Mouse (Mus musculus): ENCODE results near the gene Appl1.
"Not testable (repeated sequence)": the region's sequence is repeated elsewhere in the genome, so short reads cannot be mapped to it uniquely, and the experiment has no call there.

Gene Appl1

DNA sequence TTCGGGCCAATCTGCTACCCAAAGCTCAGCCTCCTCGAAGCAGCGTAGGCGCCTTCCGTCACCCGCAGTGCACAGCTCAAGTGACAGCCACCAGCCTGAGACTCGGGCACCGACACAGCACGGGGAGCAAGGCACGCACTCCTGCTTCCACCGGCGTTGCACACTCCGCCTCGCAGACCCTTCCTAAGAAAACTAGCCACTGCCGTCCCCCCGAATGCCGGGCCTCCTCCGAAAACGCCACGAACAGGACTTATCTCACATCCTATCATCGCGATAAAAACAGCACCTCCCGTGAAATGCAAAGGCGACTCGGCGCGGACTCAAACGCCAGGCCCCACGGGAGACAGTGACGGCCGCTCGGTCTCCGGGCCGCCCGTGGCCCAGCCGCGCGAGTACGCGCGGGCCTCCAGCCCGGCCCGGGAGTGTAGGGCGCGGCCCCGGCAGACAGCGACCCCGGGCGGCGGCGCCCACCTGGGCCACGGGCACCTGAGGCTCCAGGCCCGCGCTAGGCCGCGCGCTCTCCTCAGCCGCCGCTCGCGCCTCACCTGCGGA is 1.1 kb downstream of the Appl1 start:
- peak in 1 of 2 experiments; percentile 71 for DNase-seq (ENCODE audit: inconsistent age in 2 of 2, low spot score in 1 of 2)

DNA sequence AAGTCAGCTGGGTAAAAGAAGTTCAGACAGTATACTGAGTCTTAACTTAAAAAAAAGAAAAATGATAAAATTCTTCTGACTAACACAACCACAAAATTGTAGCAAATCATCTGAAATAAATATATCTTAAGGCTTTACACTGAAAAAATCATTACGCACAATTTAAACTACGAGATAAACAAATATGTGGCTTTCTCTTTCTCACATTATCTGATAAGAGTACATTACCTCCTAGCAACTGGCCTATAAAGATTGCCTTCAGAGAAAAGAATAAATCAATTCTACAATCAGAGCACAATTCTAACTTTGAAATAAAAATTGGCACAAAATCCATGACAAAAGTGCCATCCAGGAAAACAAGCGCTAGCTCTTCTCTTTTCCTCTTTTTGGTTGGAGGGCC is 1.9 kb downstream of the Appl1 start:
- DNase-seq (ENCODE audit: inconsistent age in 2 of 2, low spot score in 1 of 2): no peak

DNA sequence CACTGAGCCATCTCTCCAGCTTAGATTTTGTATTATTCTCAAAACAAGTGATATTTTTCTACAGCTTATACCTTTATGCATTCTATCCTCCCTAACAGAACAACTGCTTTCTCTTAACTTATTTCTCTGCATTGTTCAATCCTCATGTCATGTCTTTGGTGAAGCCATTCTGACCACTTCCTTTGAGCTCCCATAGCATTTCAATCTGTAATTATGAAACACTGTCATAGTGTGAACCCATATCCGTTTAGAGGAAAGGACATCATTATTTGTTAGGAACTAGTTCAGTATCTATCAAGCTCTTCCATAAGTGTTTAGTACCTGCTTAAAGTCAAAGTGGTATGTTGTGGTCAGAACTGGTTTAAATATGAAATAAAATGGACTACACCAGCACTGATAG is 10.5 kb downstream of the Appl1 start:
- no peak for DNase-seq (ENCODE audit: inconsistent age in 2 of 2, low spot score in 1 of 2)

DNA sequence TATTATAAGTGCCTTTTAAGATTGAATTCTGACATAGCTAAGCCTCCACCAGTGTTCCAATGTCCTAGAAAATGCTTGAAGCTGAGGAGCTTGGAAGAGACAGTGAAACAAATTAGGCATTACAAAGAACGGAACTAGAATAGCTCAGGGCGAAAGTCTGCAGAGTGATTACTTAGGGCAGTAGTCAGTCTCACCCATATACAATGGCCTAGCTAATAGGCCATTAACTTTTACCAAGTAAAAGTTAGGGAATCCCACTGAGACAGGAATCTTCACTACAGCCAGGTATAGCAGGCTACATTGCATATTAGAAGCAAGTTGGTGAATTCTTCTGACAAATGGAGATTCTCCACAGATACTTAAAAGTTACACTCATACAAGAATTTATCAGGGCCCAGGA is 14.9 kb downstream of the Appl1 start:
- DNase-seq (ENCODE audit: inconsistent age in 2 of 2, low spot score in 1 of 2): not testable (repeated sequence)

DNA sequence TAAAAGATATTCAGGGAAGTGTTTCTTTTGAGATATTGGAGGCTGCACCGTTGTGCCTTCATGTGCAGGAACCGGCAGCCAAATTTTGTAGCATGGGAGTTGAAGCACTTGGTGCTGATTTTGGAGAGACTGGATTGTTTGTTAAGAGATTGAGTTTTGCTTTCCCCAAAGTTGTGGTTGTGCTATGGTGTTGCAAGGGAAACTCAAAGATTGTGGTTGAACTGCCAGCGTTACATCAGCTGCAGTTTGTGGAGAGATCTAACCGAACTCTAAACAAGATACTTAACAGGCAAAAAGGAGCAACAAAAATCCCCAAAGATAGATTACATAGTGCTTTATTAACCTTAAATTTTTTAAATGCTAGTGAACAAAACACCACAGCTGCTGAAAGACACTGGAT is 35.5 kb downstream of the Appl1 start:
- DNase-seq (ENCODE audit: inconsistent age in 2 of 2, low spot score in 1 of 2): no peak

DNA sequence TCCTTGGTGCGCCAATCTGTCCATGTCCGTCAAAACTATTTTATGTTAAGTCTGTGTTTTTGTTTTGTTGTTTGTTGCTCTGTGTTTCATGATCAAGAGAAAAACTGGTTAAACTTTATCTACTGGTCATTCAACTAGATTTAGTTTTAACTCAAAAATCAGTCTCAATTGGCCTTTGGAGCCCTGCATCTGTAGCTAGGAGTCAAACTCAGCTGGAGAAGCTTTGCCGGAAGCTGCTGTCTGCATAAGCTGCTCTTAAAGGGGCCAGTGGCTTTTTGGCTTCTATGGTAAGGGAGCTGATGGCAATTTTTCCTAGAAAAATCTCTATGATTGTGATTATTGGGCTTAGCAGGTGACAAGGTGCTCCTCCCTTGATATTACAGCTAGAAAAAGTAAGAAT is 36.1 kb downstream of the Appl1 start:
- DNase-seq (ENCODE audit: inconsistent age in 2 of 2, low spot score in 1 of 2): no peak

DNA sequence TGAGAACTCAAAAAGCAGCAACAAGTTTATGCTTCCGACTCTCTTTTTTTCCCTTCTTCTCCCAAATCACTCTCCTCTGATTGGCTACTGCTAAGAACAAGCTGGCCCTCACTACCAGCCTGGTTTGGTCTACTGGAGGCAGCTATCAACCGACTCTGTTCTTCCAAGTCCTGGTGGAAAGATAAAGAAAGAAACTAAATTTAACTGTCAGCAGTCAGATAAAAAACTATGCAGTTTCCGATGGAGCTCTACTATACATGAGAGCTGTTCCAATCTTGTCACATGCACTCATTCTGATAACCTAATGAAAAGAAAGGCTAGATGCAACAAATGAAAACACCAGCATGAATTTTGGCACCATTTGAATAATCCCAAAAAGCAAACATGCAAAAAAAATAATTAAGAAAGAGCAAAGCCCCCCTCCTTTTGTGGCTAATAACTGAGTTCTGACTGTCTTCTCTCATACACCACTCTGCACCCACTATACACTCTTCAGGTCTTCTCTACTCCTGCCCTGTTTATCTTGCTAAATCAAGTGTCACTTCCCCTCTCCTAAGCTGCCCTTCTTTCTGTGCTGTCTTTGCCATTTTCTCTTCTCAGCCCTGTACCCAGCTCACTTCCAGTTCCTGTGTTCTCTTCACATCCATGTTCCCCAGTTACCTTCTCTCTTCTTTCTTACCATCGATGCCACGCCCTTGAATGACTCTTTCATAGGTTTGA is 47.2 kb downstream of the Appl1 start:
- DNase-seq (ENCODE audit: inconsistent age in 2 of 2, low spot score in 1 of 2): no peak

DNA sequence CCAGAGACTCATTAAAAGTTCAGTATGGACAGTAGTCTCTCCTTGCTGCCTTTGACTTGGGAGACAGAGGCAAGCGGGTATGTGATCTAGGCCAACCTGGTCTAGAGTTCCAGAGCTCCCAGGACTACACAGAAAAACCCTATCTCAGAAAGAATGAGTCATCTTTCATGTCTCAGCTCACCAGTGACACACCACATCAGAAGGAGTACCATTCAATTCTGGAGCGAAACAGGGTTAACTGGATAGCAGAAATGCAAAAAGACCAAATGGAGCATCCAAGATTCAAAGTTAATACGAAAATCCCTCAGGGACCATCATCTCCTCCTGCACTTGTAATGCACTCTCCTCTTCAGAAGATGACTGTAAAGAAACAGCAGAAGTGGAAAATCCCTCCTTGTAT is 51.7 kb downstream of the Appl1 start:
- no peak for DNase-seq (ENCODE audit: inconsistent age in 2 of 2, low spot score in 1 of 2)

DNA sequence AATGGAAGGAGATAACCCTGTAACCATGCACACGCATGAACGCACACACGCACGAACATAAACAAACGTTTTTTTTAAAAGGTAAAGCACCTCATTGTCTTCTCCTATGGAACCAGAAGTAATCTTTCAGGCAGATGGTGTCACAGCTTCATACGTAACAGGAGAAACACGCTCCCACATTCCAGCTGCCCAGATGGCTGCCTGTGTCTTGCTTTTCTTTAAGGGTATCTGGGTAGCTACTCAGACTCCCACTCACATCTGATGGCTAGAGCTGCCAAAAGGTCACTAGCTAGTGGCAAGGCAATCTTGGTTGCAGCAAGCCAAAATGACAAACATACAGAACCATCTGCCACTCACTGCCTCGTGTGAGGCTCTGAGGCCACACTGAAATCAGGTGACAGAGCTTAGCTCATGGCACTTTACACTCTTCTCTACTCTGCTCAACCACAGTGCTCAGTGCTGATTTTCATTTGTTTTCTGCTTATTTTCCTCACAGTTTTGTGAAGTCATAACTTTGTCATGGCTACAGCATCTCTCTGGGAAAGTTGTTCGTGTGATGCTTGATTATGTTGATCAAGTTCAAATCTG is 57.3 kb downstream of the Appl1 start:
- no peak for DNase-seq (ENCODE audit: inconsistent age in 2 of 2, low spot score in 1 of 2)

DNA sequence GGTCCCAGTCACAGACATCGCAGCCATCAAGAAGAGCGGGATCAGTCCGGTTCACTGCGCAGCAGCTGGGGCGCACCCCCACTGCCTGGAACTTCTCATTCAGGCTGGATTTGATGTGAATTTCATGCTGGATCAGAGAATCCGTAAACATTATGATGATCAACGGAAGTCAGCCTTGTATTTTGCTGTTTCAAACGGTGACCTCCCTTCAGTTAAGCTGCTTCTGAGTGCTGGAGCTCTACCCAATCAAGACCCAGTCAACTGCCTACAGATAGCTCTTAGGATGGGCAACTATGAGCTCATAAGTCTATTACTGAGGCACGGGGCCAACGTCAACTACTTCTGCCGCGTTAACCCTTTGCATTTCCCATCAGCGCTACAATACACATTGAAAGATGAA is 59.2 kb downstream of the Appl1 start:
- DNase-seq (ENCODE audit: inconsistent age in 2 of 2, low spot score in 1 of 2): no peak

DNA sequence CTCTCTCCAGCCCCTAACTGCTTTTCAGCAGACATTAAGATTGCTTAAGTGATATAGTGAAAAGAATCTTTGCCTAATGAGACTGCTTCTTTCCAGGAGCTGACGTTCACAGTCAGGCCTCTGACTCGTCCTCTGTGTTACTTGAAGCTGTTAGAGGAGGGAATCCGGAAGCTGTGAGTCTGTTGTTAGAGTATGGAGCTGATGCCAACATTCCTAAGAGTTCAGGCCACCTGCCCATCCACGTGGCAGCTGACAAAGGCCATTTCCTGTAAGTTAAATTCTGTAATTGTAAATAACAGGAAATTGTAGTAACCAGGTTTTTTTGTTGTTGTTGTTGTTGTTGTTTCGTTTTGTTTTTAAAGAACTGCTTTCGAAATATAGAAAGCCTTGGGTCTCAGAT is 59.8 kb downstream of the Appl1 start:
- DNase-seq (ENCODE audit: inconsistent age in 2 of 2, low spot score in 1 of 2): peak; percentile 12 to 28

DNA sequence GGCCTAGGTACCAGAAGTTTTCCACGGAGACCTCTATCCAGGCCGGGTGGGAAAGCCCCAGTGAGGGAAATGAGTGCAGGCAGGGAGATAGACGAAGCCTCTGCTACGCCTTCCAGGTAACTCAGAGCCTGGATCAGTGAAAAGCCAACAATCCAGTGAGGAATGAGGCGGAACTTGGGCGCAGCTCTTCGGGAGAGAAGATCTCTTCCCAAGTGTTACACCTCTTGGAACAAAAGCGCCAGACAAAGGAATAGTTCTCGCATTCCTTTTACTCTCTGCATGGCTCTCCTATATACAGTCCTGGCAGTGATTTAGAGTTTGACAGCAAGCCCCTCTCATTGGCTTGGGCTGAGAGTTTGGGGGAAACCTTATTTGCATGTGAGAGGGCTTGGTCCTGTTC is 60.6 kb downstream of the Appl1 start:
- DNase-seq (ENCODE audit: inconsistent age in 2 of 2, low spot score in 1 of 2): not testable (repeated sequence)

DNA sequence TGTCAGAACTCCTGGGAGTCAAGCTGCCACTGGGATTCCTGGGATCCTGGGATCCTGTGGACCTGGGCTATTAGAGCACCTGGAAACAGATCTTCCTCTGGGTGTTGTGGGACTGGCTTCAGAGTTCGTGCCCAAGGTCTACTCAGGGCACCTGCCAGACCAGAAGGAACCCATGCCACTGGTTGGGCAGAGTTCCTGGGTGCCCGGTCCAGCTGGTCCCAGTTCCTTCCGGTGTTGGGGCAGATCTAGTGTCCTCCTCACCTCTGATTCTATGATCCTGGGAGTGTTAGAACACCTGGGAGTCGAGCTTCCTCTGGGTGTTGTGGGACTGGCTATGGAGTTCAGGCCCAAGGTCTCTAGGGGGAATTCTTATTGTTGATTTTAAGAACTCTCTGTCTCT is 63.6 kb downstream of the Appl1 start:
- no peak for DNase-seq (ENCODE audit: inconsistent age in 2 of 2, low spot score in 1 of 2)

DNA sequence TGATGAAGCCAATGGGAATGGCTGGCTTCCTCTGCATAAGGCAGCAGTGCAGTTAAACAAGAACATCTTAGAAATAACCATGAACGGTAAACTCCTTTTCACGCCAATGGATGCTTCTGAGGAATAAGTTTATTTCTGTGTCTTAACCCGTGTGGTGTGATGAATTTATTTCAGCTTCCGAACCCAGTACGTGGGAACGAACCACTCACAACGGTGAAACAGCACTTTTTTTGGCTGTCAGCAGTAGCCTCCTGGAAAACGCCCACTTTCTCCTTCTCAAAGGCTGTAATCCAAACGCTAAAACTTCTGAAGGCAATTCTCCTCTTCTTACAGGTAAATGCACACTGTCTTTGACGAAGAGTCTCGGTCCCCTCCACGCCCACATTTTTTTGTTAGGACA is 70.1 kb downstream of the Appl1 start:
- DNase-seq (ENCODE audit: inconsistent age in 2 of 2, low spot score in 1 of 2): no peak

DNA sequence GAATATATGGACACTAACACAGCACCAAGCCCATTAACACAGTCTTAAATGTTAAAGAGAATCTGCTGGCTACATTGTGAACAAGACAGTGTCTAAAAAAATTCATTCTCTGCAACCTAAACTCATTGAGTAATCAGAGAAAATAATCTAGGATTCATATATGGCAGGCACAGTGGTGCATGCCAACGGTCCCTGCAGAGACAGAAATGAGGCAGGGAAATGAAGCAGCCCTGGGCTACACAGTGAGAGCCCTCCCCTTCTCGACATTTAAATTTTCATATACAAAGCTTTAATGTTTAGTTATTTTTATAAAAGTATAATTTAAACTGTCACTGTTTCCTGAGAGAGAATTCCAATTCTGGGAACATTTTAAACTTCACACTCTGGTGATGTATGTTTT is 71.5 kb downstream of the Appl1 start:
- DNase-seq (ENCODE audit: inconsistent age in 2 of 2, low spot score in 1 of 2): no peak

DNA sequence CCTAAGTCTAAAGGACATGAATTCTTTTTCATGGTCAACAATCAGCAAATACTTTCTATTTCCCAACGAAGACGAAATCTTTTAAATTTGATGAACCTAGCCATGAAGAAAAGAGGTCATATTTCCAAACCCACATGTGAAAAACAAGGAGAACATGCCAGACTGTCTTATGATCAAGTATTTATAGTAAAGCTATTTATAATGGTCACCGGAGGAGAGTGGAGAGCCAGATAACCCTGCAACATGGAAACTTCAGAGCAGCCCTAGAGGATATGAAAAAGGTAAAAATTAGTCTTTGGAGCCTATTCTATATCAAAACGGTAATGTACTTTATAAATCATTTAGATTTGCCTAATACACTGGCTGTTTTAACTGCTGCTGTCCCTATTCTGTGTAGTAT is 76.6 kb downstream of the Appl1 start, which contains the start of gene Asb14:
TSS of gene Asb14 (plus strand) at position 166 of the 400 bp plus-strand sequence.
- DNase-seq (ENCODE audit: inconsistent age in 2 of 2, low spot score in 1 of 2): no peak

DNA sequence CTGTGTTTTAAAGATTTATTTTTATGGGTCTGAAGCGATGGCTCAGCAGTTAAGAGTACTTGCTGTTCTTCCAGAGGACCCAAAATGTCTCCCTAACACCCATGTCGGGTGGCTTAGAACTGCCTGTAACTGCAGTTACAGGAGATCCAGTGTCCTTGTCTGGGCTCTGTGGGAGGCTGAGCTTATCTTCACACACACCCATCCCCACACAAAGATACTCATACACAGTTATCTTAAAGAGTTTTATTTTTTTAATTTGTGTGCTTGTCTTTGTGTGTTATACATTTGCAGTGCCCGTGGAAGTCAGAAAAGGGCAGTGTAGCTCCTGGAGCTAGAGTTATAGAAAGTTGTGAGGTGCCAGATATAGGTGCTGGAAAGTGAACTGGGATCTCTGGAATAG is 80.3 kb downstream of the Appl1 start:
- no peak for DNase-seq (ENCODE audit: inconsistent age in 2 of 2, low spot score in 1 of 2)

DNA sequence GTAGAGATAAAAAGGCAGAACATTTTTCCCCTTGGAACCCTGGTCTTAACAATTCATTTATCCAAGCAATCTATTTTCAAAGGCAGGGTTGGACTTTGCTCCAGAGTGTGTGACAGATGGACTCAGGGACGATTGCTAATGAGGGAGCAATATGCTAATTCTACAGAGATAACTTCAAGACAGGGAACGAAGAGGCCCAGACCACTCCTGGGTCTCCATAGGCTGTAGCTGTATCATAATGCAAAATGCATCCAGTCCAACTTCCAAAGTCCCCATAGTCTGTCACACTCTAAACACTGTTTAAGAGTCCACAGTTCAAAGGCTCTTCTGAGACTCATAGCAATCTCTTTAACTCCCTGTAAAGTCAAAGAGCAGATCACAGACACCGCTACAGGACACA is 83.8 kb downstream of the Appl1 start:
- DNase-seq (ENCODE audit: inconsistent age in 2 of 2, low spot score in 1 of 2): no peak

DNA sequence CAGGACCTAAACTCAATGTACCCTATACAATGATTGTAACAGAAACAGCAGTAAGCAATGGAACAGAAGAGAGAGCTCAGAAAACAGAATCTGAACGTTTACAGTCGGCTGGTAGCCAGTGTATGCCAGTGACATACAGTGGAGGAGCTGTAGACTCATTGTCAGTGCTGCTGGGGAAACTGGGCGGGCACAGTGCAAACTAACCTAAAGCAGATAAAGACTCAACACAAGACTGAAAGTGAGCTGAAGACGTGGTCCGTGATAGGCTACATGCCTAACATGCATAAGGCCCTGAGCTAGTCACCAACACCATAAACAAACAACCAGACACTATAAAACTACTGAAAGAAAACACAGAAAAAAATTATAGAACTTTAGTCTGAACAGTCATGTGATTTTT is 89.3 kb downstream of the Appl1 start:
- no peak for DNase-seq (ENCODE audit: inconsistent age in 2 of 2, low spot score in 1 of 2)

DNA sequence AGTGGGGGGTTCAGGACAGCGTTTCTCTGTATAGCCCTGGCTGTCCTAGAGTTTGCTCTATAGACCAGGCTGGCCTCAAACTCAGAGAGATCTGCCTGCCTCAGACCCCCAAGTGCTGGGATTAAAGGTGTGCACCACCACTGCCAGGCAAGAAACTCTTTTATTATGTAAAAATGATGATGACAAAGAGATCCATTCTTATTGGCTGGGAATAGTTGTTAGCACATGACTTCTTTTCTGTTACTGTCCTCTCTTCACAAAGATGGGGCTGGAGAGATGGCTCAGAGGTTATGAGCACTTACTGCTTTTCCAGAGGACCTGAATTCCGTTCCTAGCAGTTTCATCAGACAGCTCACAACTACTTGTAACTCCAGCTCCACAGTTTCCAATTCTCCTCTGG is 91.1 kb downstream of the Appl1 start:
- DNase-seq (ENCODE audit: inconsistent age in 2 of 2, low spot score in 1 of 2): no peak

DNA sequence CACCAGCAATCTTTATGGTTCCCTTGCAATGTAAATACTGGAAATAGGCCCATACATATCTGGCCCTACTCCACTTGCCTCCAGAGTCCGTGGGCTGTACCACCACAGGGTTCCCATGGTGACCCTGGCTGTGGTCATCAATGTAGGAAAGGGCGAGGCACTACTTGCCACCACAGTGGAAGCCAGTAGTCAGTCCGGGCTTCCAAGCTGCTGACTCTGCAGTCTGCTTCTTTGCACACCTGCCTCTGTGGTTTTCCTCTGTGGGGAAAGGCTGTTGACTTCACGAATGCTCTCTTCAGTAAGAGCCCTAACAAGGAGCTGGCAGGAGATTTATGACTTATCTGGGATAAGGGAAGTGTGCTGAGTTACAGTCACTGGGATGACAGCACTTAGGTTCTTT is 92.3 kb downstream of the Appl1 start:
- DNase-seq (ENCODE audit: inconsistent age in 2 of 2, low spot score in 1 of 2): no peak
